Mouse (Mus musculus): ENCODE measurements at regions not wholly inside any gene's neighbourhood (a gene's known extent, or its start where the extent isn't known, plus 50 kb on each side); places are given as distances from the start of the nearest gene placed in this dataset.

DNA sequence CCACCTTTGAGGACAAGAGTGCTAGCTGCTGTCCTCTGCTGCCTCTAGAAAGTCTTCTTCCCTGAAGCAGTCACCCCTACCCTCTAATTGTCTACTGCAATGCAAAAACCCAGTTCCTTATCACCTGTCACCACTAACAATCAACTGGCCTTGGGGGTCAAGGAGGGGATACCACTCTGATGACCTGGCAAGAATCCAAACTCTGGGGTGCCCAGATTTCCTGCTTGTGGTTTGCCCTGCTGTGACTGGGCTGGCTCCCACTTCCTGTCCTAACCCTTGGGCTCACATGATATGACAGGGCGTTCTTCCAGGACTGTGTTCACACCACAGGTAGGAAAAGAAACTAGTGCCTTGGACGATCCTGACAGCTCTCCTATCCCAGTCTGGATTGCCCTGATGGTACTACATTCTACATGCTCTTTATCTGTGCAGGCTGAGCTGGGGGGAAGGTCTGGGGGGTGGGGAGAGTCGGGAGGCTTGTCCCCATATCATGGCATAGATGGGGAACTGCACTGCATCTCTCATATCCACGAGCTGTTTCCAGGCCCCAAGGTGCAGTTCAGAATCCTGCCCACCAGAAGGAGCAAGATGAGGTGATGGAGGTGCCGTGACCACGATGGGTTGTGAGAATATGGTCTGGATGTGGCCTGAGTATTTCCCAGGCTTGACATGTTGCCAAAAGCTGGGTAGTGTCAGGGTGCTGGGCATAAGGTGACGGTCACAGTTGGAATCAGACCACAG lies 81.0 kb downstream of the Maf start:
- no peak for TF ChIP-seq POLR2A (IDR thresholded peaks at IDR 0.05; ENCODE audit: borderline replicate concordance, insufficient read depth, low read length)
- peak; percentile 13; the same call in 1 of the 2 replicates for TF ChIP-seq CTCF (IDR thresholded peaks at IDR 0.05; ENCODE audit: borderline replicate concordance, insufficient read depth, low read depth, low read length)
- peak in 1 of 2 experiments; percentile 15 for DNase-seq

DNA sequence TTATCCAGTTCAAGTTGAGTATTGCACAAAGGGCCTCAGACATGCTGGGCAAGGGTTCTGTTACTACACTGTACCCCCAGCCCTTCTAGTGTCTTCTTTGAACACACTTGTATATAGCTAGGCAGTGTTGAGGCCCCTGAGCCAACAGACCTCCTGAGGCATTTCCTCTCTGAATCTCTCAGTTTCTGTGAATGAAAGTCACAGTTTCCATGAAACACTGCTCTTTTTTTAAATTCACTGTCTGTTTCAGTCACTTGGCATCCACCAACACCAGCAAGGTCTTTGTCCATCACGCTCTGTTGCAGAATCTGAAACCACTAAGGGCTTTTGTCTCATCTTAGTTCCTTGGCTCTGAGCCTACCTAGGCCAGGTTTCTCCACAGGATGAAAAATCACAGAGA lies 82.5 kb downstream of the Maf start:
- Histone ChIP-seq H3K4me3 (replicated peaks; ENCODE audit: insufficient read depth, low read depth, low read length) (no peak overlapping the region), H3K27ac (ENCODE audit: insufficient read depth, low read length) (no peak overlapping the region), H3K4me1 (ENCODE audit: control insufficient read depth, insufficient read depth, low read length) (peaks cover 10% of the 10 kb centered on the region), H3K27me3 (ENCODE audit: control insufficient read depth, insufficient read depth, low read length) (no peaks in the 10 kb centered on the region; the same call in 1 of the 2 replicates)
- TF ChIP-seq POLR2A (IDR thresholded peaks at IDR 0.05; ENCODE audit: borderline replicate concordance, insufficient read depth, low read length) (no peak), CTCF (IDR thresholded peaks at IDR 0.05; ENCODE audit: borderline replicate concordance, insufficient read depth, low read depth, low read length) (no peak)
- DNase-seq: peak in 1 of 2 experiments; percentile 40
- WGBS: 30% methylated on average over 1 of the region's 1 CpGs

More for the DNA sequence above, 81.0 kb downstream of the Maf start:
- Histone ChIP-seq H3K4me3 (replicated peaks; ENCODE audit: insufficient read depth, low read depth, low read length) (no peak overlapping the region), H3K4me1 (ENCODE audit: control insufficient read depth, insufficient read depth, low read length) (peaks cover 10% of the 10 kb centered on the region), H3K27ac (ENCODE audit: insufficient read depth, low read length) (no peak overlapping the region), H3K27me3 (ENCODE audit: control insufficient read depth, insufficient read depth, low read length) (no peaks in the 10 kb centered on the region; the same call in 1 of the 2 replicates)
- 75% methylated on average over 7 of the region's 7 CpGs for WGBS

GRCm38 (mm10) chr8:115618049-115618760 lies 89.4 kb downstream of the Maf start:
- H3K4me1 ChIP-seq (ENCODE audit: control insufficient read depth, insufficient read depth, low read length): peaks cover 23% of the 10 kb centered on the region
- no peak overlapping the region for H3K27ac ChIP-seq (ENCODE audit: insufficient read depth, low read length)
- TF ChIP-seq POLR2A (IDR thresholded peaks at IDR 0.05; ENCODE audit: borderline replicate concordance, insufficient read depth, low read length): no peak
- WGBS: 90% methylated on average over 13 of the region's 13 CpGs
- no peak for DNase-seq
- H3K4me3 ChIP-seq (replicated peaks; ENCODE audit: insufficient read depth, low read depth, low read length): no peak overlapping the region
- H3K27me3 ChIP-seq (ENCODE audit: control insufficient read depth, insufficient read depth, low read length): no peaks in the 10 kb centered on the region

GRCm38 (mm10) chr8:115616871-115617605 lies 90.6 kb downstream of the Maf start:
- no peak for TF ChIP-seq CTCF (IDR thresholded peaks at IDR 0.05; ENCODE audit: borderline replicate concordance, insufficient read depth, low read depth, low read length)
- TF ChIP-seq POLR2A (IDR thresholded peaks at IDR 0.05; ENCODE audit: borderline replicate concordance, insufficient read depth, low read length): no peak
- Histone ChIP-seq H3K27ac (ENCODE audit: insufficient read depth, low read length) (peak overlapping the region; percentile 14), H3K27me3 (ENCODE audit: control insufficient read depth, insufficient read depth, low read length) (no peaks in the 10 kb centered on the region), H3K4me3 (replicated peaks; ENCODE audit: insufficient read depth, low read depth, low read length) (no peak overlapping the region), H3K4me1 (ENCODE audit: control insufficient read depth, insufficient read depth, low read length) (peaks cover 23% of the 10 kb centered on the region)
- peak; percentile 76 to 90 for DNase-seq
- WGBS: 27% methylated on average over 9 of the region's 9 CpGs

DNA sequence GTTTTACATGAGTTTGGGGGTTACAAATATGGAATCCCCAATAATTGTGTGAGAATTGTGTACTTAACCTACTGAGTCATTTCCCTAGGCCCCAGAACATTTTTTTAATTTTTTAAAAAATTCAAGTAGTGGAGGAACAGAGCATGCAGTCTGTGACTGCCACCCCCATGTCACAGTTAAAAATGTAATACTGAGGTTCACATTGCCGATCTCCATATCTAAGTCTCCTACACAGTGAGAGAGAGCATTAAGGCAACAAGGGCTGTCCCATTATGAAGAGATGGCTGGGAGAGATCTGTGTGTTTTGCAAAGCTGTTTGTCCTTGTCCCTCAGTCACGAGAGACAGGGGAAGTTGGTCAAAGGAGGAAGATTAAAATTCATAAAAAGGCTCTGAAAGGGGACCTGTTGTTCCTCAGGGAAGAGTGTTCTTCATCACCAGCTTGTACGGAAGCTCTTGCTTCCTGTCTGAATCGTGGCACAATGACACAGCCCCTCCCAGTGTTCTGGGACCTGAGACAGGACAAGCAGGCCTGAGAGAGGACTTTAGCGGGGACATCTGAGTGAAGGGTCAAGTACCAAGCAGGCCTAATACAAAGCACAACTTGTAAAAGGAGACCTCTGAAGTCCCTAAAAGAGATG lies 93.5 kb downstream of the Maf start:
- Histone ChIP-seq H3K27ac (ENCODE audit: insufficient read depth, low read length) (no peak overlapping the region), H3K4me3 (replicated peaks; ENCODE audit: insufficient read depth, low read depth, low read length) (no peak overlapping the region), H3K4me1 (ENCODE audit: control insufficient read depth, insufficient read depth, low read length) (peaks cover 22% of the 10 kb centered on the region), H3K27me3 (ENCODE audit: control insufficient read depth, insufficient read depth, low read length) (no peaks in the 10 kb centered on the region)
- TF ChIP-seq CTCF (IDR thresholded peaks at IDR 0.05; ENCODE audit: borderline replicate concordance, insufficient read depth, low read depth, low read length): no peak
- no peak for TF ChIP-seq POLR2A (IDR thresholded peaks at IDR 0.05; ENCODE audit: borderline replicate concordance, insufficient read depth, low read length)
- WGBS: 73% methylated on average over 5 of the region's 5 CpGs
- DNase-seq: no peak

DNA sequence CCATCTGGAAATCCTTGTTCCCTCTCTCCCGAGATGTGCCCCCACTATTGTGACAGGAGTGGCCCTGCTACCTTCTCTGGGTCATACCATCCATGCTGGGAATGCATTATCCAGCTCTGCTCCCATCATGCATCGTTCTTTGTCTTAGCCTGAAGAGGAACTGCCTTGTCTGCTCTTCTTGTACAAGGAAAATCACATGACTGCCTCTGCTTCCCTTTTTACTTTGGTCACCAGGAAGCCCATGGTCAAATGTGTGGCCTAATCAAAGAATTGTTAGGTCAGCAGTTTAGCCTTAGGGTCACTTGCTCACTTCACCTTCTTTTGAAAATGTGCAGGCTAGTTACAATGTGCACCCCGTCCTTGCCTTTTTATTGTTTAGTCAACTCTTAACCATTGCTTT lies 95.5 kb downstream of the Maf start:
- no peak for DNase-seq
- Histone ChIP-seq H3K4me1 (ENCODE audit: control insufficient read depth, insufficient read depth, low read length) (peaks cover 7% of the 10 kb centered on the region), H3K27ac (ENCODE audit: insufficient read depth, low read length) (no peak overlapping the region), H3K27me3 (ENCODE audit: control insufficient read depth, insufficient read depth, low read length) (no peaks in the 10 kb centered on the region), H3K4me3 (replicated peaks; ENCODE audit: insufficient read depth, low read depth, low read length) (no peak overlapping the region)
- 92% methylated on average over 3 of the region's 3 CpGs for WGBS
- TF ChIP-seq POLR2A (IDR thresholded peaks at IDR 0.05; ENCODE audit: borderline replicate concordance, insufficient read depth, low read length) (no peak), CTCF (IDR thresholded peaks at IDR 0.05; ENCODE audit: borderline replicate concordance, insufficient read depth, low read depth, low read length) (no peak)

- TF ChIP-seq POLR2A (IDR thresholded peaks at IDR 0.05; ENCODE audit: borderline replicate concordance, insufficient read depth, low read length): no peak
- TF ChIP-seq CTCF (IDR thresholded peaks at IDR 0.05; ENCODE audit: borderline replicate concordance, insufficient read depth, low read depth, low read length): no peak
- Histone ChIP-seq H3K4me1 (ENCODE audit: control insufficient read depth, insufficient read depth, low read length) (peaks cover 5% of the 10 kb centered on the region), H3K4me3 (replicated peaks; ENCODE audit: insufficient read depth, low read depth, low read length) (no peak overlapping the region), H3K27me3 (ENCODE audit: control insufficient read depth, insufficient read depth, low read length) (no peaks in the 10 kb centered on the region), H3K27ac (ENCODE audit: insufficient read depth, low read length) (no peak overlapping the region)
- 95% methylated on average over 6 of the region's 6 CpGs for WGBS
- DNase-seq: no peak
Observed at GRCm38 (mm10) chr8:115599771-115600170, 107.8 kb downstream of the Maf start.
